Mouse (Mus musculus) megakaryocyte progenitor cell, adult 5-6 weeks (primary cell): ENCODE results near the gene Klk4. TPM values are rescaled to one million over a fixed set of nuclear protein-coding genes. Genes with fewer than 3 reads are reported as not detected.

Source experiments
- ATAC-seq: replicated peaks from 2 replicates; pipeline ENCODE4 v1.8.0; 2016; ENCODE audit warnings: mild to moderate bottlenecking, moderate TSS enrichment, inconsistent platforms; ENCODE audit not compliant: poor library complexity
- total RNA-seq, 2 experiments: library from RNA; stranded (forward) in 1 of 2; stranded (reverse) in 1 of 2; fragments of 157-497, 149-512 nt in 1 of 2; fragments of 200-1000 nt in 1 of 2; gene quantifications; 2 replicates each; pipeline versions ENCODE4 v1.2.3 to v1.2.4; 2015 to 2017

The Klk4 gene
- total RNA-seq (2015) (not detected in 2 replicates), total RNA-seq (2017) (not detected in 2 replicates)

DNA sequence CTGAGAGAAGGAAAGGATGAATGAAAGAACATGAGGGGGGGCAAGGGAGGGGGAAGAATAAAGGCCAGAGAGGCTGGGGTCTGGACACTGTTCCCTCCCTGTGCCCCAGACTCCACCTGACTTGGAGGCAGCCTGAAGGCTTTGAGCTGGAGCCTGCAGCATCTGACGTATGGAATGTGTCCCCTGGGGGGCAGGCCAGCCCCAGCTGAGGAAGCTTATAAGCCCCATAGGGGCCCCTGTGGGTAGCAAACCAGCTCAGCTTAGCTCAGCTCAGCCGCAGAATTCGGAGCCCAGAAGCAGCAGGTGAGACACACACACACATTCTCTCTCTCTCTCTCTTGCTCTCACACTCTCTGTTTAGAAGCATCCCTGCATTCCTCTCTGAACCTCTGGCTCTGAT lies at the start of gene Klk4:
TSS of gene Klk4 (plus strand) at position 249 of the 400 bp plus-strand sequence.
- no peak for ATAC-seq

- ATAC-seq: no peak
Measured at GRCm38 (mm10) chr7:43841701-43842100, 39.3 kb upstream of the Klk4 start, which contains the start of gene Klk5. Klk5 (plus strand) TSS chr7:43841971.

- ATAC-seq: no peak
Measured at GRCm38 (mm10) chr7:43843801-43844200, 37.2 kb upstream of the Klk4 start.

GRCm38 (mm10) chr7:43851616-43852015 lies 29.3 kb upstream of the Klk4 start:
- no peak for ATAC-seq

- ATAC-seq: no peak
Measured at GRCm38 (mm10) chr7:43854642-43855380, 26.1 kb upstream of the Klk4 start.

DNA sequence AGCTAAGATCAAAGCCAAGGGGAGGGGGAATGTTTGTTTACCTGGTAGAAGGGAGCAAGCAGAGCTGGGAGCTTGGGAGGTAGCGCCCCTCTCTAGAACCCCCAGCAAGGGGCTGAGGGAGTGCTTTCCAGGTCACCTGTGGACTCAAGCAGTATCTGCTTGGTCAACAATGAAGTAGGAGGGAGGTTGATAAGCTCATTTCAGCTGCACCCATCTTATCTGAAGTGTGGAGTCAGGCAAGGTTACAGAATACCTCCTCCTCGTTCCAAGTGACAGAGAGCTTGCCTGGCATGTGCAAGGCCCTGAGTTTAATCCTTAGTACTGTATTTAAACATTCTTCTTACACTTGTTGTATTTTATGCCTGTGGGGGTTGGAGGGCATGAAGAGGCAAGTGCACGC lies 25.3 kb upstream of the Klk4 start:
- no peak for ATAC-seq

DNA sequence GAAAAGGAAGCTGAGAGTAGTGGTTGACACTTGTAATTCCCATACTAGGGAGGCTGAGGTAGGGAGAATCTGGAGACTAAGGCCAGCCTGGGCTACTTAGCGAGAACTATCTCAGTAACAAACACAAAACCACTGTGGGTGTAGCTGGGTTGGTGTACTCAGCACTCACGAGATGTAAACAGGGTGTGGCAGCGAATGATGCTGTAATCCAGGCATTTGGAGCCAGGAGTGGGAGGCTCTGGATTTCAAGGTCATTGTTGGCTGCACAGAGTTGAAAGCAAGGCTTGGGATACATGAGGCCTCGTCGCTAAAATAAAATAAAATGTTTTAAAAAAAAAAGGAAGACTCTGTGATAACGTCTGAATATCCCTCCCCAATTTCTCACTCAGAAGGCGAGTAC lies 24.7 kb upstream of the Klk4 start:
- no peak for ATAC-seq

DNA sequence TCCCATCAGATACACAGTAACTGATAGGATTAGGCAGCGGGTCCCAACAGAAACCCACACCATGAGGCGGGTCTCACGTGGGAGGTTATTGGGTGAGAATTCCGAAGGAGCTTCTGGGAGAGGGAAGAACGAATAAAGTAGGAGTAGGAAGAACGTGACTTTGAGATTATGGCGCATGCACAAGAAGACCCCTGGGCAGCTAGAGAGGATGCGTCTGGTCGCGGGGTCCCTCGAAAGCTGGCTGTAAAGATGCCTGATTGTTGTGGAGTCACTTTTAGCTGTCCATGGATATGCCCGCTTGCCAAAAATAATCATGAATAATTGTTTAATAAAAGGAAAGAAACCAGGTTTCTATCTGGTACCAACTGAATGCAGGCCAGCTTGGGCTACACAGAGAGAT lies 23.5 kb upstream of the Klk4 start:
- no peak for ATAC-seq

- ATAC-seq: no peak
Measured at GRCm38 (mm10) chr7:43860411-43860810, 20.5 kb upstream of the Klk4 start.

DNA sequence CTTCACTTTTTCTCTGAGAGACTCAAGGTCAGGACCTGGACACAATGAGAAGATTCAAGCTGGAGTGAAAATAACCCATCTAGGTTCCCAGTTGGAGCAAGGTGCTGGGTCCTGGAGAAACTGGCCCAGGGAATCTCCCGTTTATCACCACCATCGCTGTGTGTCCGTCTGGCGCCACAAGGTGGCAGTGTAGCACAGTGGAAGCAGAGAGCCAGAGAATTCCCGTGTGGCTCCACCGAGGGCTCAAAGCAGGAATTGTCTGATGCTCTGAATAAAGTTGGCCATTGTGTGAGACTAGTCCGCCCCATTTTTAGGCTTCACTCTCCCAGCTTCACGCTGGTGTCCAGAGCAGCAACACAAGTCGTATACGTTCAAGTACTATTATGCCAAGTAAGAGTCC lies 7.7 kb upstream of the Klk4 start:
- ATAC-seq: peak; percentile 64

DNA sequence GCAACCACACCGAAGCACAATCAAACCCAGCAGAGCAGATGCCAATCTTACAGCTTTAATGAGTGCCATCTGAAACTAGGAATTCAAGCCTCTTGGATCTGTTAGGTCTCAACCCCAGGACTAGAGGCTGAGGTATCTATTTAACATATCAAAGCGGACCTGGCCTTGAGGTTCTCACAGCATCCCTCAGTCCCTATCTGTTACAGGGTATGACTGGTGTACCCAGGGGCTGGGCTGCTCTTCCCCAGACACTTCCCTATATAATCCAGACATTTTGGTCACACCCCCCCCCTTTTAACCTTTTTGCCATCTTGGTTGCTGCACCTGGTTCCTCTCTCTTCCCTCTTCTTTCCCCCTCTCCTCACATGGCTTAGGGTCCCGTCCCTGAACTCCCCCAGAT lies 7.3 kb upstream of the Klk4 start:
- ATAC-seq: no peak

- ATAC-seq: no peak
Measured at GRCm38 (mm10) chr7:43874868-43875375, 6.0 kb upstream of the Klk4 start.

- ATAC-seq: no peak
Measured at GRCm38 (mm10) chr7:43876444-43876843, 4.5 kb upstream of the Klk4 start.

- no peak for ATAC-seq
Measured at GRCm38 (mm10) chr7:43878281-43878680, 2.7 kb upstream of the Klk4 start.

DNA sequence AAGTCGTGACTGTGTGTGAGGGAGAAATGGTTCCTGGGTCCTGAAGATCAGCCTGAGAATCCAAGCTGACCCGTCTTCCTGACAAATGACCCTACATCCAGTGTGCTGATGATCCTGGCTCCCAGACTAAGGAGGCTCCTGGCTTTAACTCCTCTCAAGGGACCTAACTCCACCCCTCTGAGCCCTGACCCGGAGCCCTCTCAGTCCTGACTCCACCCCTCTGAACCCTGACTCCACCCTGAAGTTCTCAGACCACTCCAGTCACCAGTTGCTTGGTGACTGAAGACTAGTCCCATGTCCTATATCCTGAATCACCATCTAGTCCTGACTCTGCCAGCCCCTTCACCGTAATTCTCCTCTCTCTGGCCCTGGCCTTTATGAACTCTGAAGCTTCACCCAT lies 1.4 kb downstream of the Klk4 start:
- no peak for ATAC-seq

DNA sequence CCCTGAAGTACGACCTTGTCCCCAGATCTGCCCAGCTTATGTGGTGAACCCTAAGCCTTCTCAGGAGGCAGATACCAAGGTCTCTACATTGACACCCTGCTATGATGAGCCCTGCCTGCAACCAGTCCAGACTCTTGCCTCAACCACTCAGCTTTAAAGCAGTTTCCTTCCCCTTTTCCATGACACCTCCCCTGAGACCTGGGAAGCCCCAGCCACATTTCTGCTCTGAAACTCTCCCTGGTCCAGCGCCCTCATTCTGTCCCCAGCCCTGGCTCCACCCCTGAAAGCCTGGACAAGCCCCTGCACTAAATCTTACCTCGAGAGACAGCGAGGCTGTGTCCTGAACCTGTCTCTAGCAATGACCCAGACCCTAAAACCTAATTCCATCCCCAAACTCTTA lies 1.9 kb downstream of the Klk4 start:
- peak; percentile 32; the same call in 1 of the 2 replicates for ATAC-seq

GRCm38 (mm10) chr7:43883547-43883946 lies 2.6 kb downstream of the Klk4 start:
- peak; percentile 95 for ATAC-seq

GRCm38 (mm10) chr7:43891365-43891764 lies 10.4 kb downstream of the Klk4 start:
- no peak for ATAC-seq

- ATAC-seq: no peak
Measured at GRCm38 (mm10) chr7:43891788-43892187, 10.8 kb downstream of the Klk4 start.

- peak; percentile 91 for ATAC-seq
Measured at GRCm38 (mm10) chr7:43894836-43895235, 13.9 kb downstream of the Klk4 start.

DNA sequence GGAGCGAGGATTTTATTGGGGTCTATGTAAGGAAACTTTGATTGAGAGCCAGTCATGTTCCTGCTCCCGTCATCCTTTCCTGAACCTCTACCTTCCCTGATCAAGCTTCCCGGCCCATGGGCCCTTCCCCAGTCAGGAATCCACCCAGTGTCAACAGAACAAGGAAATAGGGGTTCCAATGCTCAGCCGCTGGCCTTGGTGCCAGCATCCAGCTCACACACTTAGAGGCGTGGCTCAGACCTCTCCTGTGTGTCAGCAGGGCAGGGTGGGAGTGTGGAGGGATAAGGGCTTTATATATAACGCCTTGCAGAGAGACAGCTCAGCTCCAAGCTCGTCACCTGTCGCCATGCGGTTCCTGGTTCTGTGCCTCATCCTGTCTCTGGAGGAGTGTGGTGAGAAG lies 33.9 kb downstream of the Klk4 start:
- ATAC-seq: no peak

DNA sequence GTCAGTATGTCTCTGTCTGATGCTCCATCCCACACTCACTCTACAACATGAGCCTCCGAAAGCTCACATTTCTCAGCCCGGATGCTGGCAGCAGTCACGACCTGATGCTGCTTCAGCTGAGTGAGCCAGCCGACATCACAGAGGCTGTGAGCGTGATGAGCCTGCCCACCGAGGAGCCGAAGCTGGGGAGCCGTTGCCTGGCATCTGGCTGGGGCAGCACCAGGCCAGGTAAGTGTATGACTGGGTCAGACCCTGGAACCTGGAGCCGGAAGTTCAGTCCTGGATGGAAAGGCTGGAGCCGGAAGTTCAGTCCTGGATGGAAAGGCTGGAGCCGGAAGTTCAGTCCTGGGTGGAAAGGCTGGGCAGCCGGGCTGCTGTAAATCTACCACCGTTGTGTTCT lies 37.5 kb downstream of the Klk4 start:
- no peak for ATAC-seq

DNA sequence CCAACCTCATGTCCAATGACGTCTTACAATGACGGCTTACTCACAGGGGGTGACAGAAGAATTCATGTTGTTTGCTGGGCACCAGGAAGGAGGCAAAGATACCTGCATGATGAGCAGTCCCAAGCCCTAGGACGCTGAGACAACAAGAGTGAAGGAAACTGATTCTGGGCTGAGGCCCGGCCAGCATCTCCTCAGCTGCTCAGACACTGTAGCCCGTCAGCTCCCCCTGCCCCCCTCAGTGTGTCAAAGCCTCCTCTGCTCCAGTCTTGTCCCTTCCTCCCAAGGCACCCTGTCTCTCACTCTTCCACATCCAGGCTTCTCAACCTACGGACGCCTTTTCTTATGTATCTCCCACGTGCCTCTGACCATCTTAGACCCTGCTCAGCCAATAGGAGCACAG lies 37.9 kb downstream of the Klk4 start:
- ATAC-seq: no peak
